Mouse (Mus musculus): ENCODE measurements around the gene Tnfaip8l2.

Gene Tnfaip8l2

DNA sequence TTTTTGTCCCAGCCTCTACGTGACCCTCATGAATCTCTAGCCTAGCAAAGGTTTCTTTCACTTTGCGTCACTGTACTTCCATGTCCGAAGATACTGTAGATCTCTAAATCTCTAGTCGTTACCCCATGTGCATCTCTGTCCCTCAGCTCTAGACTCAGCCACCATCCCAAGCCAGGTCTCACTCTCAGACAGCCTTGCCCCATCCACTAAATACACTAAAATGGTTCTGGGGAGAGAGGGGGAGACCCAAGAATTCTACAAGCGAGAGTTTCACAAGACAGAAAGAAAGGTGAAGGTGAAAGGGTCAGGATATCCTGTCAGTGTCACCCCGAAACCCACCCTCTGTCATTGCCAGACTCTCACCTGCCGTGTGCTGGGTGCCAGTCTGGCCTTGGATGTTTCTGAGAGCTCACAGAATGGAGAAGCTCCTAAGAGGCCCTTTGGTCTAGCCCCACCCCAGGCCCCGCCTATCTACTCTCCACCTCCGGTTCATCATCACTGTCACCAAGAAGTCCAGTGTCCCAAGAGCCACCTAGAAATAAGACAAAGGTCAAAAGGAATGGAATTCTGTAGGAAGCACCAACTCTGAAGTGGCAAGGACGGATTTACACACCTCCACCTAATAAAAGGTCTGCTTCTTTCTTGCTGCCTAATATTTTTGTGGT, at the start of gene Tnfaip8l2:
Tnfaip8l2 (minus strand) TSS at position 409 of the 665 bp plus-strand sequence.
- no peak for DNase-seq (ENCODE audit: low read depth)

DNA sequence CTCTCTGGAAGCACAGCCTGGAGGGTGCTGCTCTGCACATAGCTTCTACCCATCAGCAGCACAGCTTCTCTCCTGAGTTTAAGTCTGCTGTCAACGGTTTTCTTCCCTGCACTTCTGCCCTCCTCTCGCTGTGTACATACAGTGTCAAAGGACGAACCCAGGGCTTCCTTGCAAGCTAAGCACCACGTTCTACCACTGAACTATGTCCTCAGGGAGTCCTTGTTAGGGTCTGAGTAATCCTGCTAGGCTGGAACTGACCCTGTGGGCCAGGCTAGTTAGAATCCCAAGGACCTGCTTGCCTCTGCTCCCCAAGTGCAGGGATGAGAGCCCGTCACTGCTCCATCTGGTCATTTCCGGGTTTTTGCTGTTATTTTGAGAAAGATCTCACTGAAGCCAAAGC, 44.7 kb upstream of the Tnfaip8l2 start:
- no peak for DNase-seq (ENCODE audit: low read depth)

DNA sequence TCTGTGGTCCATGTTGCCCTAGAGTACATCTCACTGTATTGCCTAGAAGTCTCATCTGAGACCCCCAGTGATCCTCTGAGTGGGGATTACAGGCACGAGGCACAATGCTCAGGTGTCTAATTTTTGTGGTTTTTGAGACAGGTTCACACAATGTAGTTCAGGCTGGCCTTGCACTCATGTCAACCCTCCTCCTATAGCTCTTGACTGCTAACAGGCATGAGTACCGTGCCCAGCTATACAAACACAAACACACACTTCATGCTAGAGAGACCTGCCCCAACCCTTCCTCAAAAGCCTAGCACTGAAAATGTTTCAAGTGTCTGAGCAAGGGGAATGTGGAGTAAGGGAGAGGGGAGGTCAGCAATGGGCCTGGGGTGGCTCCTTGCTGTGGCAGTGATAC, 43.9 kb upstream of the Tnfaip8l2 start:
- no peak for DNase-seq (ENCODE audit: low read depth)

DNA sequence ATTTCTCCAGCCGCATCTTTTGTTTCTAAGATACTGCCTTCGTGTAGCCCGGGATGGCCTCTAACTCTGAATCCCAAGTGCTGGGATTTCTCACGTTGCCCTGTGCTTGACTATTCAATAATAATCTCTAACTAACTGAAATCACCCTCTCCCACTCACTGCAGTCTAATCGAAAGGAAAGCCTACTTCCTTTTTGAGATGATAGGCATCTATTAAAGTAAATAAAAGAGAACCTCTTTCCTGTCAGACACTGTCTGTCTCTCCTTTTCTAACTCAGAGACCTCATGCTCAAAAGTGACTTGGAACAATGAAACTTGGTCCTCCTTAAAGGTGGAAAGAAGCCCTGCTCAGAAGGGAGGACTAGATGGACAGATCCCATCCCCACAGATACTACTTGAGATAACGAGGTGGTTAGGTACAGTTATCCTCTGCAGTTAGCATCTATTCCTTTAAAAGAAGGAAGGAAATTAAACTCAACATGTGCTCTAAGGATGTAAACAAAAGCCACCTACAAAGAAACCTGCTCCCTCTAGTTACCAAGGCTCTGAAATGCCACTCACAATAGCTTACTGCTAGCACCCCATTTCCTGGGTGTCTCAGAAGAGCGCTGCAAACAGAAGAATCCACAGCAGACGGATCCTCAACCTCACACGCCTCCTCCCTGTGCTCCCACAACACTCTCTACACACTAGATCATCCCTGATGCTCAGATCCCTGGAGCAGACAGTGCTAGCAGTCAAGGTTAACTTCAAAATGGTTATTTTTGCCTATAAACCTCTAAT, 42.8 kb upstream of the Tnfaip8l2 start:
- no peak for DNase-seq (ENCODE audit: low read depth)

DNA sequence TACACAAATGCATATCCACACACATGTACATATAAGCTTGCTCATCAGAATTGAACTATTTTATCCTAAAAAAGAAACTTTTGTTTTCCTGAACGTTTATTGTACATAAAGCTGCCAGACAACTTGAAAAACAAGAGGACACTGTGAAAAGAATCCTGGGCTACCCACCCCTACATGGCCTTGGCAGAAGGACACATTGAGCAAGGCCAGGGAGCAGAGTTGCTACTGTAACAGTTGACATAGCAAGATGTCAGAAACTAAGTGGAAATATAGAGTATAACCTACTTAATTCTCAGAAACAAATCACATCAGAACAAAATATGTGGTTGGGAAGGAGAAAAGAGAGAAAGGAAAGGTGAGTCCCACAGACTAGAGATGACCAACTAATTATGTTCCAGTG, 39.7 kb upstream of the Tnfaip8l2 start:
- DNase-seq (ENCODE audit: low read depth), result no peak

DNA sequence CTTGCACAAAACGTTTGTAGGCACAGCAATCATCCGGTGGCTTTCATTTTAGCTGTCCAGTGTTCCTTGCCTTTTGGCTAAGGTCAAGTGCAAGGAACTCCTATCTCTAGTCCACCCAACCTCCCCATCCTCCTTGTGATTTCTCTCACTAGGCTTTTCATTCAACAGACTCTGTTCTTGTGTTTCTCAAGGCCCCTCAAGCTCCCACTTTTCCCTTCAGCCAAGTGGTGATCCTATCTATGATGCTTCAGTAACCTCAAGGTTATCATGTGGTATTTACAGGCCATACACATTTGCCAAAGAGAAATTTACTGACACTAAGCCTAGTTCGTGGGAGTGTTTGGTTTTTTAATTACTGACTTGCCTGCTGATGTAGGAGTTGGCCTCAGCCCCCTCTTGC, 37.7 kb upstream of the Tnfaip8l2 start:
- no peak for DNase-seq (ENCODE audit: low read depth)

DNA sequence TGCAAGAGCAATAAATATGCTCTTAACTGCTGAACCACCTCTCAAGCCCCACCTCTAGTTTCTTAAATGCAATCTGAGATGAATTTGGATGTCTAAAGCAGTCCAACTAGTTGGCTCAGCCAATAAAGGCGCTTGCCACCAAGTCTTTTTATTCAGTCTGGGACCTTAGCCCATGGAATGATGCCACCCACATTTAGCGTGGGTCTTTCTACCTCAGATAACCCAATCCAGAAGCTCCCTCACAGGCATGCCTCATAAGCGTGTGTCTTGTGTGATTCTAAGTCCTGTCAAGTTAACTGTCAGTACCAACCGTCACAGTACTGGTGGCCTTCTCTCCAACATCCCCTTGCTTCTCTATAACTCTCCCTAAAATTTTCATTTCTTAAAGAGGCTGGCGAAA, 36.8 kb upstream of the Tnfaip8l2 start:
- DNase-seq (ENCODE audit: low read depth), result no peak

DNA sequence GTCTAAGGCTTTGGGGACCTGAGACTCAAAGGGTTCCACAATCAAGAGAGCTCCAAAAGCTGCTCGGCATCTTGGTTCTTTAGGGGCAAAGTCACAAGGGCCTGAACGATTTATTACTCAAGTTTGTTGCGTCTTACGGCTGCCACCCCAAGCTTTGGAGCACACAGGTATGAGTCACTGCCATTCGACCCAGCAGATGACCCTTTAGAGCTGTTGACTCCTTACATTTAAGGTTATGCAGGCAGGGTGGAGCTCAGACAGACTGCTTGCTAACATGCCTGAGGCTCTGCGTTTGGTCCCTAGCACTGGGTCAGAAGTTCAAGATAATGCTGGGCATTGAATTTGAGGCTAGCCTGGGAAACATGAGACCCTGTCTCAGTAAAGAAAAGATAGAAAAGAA, 35.4 kb upstream of the Tnfaip8l2 start:
- DNase-seq (ENCODE audit: low read depth), result peak; percentile 54

DNA sequence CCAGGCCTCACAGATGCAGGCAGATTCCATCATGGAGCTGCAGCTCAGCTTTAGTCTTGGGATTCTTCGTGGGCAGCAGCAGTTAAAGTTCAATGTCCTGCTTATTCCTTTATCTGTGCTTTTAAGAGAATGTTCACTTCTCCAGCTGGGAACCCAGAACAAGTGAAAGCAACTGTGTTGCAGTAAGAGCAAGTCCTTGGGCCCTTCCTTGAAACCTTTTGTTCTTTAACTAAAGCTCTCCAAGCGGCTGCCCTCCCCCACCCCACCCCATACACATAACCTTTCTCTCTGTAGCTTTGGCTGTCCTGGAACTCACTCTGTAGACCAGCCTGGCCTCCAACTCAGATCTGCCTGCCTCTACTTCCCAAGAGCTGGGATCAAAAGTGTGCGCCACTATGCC, 34.3 kb upstream of the Tnfaip8l2 start:
- no peak for DNase-seq (ENCODE audit: low read depth)

DNA sequence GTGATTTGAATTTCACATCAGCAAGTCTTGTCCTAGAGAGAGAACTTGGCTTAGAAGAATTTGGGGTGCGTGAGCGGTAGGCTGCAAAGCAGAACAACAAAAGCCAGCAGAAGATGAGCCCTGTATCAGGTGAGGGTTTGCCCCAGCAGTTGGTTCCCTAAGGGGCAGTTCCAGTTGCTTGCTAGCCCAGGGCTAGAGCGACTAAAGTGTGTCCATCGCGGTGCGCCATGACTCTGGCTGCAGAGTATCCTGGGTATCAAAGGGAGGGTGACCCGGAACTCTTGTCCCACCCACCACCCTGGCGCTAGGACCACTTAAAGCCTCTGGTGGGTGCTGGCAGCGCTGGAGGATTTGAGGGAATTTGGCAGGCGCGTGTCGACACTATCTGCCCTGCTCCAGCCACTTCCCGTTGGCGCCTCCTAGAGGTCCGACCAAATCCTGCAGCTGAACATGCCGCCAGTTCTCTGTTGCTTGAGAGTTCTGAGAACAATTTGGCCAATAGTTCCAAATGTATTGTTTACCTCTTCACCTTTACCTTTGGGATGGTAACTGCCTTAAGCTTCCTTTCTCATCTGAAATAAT, 31.9 kb upstream of the Tnfaip8l2 start:
- peak; percentile 25 for DNase-seq (ENCODE audit: low read depth)

DNA sequence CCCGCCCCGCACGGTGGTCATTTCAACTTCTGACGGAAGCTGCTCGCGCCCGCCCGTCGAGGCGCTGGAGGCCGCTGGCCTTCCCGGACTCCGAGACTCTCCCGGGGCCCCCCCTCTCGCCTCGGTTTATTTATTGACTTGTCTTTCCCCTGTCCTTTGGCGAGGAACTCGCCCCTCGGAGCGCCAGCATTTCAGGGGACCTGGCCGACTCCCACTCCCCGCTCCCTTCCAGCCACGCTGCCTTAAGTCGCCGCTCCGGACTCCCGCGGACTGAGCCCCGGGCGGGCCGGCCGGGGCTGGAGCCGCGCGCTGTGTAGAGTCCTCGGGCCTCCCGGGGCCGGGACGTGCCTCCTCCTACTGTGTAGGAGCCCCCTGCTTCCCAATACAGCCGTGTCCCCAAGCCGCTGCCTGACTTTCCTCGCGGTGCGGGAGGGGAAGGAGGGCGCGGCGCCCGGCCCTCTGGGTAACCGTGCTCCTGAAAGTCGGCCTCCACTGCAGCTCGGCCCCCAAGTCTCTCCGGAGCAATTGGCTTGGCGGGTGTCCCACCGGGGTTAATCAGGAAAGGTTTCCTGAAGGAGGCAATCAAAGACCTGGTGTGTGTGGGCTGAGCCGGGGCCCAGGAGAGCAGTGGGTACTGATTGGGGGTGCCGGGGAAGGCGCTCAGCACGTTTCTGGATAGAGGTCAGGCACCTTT, 31.2 kb upstream of the Tnfaip8l2 start:
- no peak for DNase-seq (ENCODE audit: low read depth)

DNA sequence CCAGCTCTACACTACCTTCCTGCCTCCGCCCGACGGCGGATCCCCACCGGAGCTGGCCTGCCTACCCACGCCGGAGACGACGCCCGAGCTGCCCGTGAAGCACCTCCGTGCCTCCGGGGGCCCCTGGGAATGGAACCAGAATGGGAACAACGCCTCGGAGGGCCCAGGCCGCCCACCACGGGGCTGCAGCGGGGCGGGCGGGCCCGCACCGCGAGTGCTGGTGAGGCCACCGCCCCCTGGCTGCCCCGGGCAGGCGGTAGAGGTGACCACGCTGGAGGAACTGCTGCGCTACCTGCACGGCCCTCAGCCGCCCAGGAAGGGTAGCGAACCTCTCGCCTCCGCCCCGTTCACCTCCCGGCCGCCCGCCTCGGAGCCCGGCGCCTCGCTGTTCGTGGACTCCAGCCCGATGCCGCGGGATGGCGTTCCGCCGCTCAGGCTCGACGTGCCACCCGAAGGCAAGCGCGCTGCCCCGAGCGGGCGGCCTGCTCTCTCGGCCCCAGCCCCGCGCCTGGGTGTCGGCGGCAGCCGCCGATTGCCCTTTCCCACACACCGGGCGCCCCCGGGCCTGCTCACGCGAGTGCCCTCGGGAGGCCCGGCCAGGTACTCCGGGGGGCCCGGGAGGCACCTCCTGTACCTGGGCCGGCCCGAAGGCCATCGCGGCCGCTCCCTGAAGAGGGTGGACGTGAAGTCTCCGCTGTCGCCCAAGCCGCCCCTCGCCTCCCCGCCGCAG, 30.5 kb upstream of the Tnfaip8l2 start:
- no peak for DNase-seq (ENCODE audit: low read depth)

DNA sequence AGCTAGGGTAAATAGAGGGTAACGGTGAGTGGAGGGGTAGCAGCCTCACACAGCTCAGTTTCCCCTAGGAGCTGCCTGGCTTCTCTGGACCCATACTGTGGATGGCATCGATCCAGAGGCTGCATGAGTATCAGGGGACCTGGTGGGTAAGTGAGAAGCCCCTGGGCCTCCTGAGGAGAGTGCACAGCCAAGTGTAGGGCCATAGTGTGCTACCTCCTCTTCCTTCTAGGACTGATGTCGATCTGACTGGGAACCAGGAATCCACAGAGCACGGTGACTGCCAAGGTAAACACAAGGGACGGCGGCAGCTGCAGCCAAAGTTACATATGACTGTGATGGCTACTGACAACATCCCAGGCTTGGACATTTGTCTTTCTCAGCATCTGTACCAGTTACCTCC, 28.9 kb upstream of the Tnfaip8l2 start:
- DNase-seq (ENCODE audit: low read depth), result no peak

DNA sequence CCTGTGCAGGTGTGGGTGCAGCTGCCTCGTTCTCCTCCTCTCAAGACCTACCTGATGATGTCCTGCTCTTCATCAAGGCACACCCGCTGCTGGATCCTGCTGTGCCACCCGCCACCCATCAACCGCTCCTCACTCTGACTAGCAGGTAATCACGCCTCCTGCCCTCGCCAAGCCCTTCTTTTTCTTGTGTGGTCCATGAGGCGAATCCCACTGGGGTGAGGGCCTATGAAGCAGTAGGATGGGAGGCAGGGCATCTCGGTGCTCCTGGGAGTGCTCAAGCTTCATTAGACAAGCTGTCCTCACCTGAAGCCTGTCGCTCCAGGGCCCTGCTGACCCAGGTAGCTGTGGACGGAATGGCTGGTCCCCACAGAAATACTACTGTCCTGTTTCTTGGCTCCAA, 27.8 kb upstream of the Tnfaip8l2 start:
- DNase-seq (ENCODE audit: low read depth), result no peak

DNA sequence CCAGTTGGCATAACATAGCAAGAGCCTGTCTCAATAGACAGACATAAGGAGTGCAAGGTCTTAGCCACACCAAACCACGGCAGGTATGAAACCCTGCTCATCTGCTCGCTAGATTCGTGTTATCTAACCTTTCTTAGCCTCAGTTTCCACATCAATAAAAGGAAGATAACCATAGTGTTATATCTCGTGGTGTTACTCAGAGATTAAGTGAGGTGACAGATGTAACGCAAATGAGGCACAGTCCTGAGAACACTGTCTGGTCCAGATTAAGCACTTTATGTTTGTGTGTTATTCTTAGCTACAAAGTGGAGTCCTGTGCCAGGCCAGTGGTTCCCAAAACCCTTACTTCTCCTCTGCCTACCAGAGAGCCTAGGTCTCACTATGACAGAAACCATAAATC, 22.7 kb upstream of the Tnfaip8l2 start:
- DNase-seq (ENCODE audit: low read depth), result no peak

DNA sequence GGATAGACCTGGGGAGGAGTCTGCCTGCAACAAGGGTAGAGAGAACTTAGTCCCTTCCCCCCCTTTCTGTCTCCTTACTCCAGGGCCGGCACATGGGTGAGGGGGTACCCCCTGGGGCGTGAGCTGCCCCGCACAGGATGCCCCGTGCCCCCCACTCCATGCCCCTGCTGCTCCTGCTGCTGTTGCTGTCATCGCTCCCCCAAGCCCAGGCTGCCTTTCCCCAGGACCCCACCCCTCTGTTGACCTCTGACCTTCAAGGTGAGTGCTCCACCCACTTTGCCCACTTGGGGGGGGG, 22.0 kb upstream of the Tnfaip8l2 start:
- DNase-seq (ENCODE audit: low read depth), result no peak

DNA sequence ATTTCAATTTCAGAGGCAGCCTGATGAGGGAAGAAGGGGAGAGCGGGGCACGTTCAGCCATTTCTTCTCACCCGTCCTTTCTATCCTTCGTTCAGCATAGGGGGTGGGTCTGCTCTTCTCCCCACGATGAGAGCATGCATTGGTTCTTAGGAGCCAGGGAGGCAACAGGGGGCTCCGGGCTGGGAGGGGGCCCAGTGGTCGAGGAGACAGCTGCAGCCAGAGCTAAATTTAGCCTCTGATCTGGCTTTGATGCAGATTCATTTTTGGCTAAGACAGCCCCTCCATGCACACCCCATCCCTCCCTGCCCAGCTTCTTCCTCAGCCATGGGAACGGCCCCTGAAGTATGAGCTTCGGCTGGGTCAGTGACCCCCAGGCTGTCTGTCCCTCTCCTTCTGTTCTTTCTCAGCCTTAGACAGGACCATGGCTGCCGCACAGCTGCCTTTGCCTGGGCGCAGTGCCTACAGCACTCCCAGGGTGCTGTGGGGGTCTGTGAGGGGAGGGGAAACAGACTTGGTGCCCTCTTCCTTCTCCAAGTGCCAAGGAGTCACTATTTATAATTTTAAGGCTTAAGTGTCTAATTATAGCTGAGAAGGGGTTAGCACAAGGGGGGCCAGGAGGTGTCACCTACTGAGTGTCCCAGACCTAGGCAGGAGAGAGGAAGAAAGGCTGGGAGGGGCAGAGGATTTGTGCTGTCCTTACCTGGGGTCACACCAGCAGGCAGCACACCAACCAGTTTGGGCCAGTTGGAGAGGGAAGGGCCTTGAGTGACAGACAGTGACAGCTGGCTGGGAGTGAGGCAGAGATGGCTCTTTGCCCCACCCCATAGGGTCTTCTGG, 21.5 kb upstream of the Tnfaip8l2 start:
- no peak for DNase-seq (ENCODE audit: low read depth)

DNA sequence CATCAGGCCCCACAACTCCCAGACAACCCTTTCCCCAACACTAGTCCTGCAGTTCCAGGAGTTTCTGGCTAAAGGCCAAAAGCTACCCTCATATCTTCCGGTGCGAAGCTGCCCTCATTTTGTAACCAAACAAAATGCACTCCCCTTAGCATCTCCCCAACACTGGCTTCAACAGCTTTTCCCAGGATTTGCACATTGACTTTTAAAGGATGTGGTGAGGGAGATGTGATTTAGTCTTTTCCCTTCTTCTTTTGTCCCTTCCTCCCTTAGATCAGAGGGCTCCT, 20.1 kb upstream of the Tnfaip8l2 start:
- no peak for DNase-seq (ENCODE audit: low read depth)

DNA sequence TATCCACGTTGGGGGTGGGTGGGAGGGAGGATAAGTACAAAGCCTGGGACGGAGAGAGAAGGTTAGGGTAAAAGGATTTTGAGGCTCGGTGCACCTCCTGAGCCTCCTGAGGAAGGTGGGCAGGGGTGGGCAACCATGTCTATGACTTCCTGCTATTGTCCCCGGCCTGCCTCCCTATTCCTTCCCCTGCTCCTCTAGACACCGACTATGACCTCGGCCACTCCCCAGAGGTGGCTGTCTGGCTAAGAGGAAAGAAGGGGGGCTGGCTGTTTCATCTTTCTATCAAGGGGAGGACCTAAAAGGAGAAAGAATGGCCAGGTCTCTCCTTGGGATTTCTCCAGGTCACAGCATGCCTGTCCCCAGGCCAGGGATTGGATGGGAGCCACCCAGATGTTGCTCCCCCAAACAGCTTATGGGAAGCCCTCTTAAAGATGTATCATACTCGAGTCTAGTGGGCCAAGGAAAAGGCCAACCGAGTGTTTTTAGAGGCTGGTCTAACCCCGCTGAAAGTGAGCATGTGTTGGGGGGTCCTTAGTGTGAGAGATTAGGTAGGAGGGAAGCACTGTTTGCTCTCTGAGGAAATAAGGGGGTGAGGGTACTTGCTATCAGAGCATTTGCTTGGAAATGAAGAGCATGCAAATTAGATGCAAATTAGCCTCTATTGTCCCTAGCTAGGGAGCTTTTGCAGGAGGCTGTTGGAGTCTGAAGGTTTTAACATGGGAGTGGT, 19.6 kb upstream of the Tnfaip8l2 start:
- no peak for DNase-seq (ENCODE audit: low read depth)

DNA sequence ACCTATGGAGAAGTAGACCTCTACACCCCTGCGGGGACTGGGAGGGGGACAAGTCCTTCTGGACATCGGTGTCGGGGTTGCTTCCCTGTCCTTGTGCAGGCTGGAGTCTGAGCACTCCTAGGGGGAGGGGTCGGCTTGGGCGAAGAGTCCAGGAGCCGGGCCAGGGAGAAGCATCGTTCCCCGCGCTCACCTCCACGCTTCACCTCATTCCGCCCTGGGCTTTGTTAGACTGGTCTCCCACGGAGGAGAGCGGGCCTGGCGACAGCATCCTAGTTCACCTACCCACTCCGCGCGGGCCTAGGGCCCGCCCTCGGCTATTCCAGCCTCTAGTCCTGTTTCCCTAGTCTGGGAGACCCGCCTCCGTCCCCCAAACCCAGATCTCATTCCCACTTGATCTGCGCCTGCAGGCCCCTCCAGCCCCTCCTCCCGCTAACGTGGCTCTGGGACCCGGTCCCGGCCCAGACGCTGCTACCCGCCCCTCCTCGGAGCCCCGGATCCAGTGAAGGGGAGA, 18.9 kb upstream of the Tnfaip8l2 start:
- DNase-seq (ENCODE audit: low read depth), result no peak

All from NIH3T3 (cell line).